Mouse (Mus musculus): ENCODE data around the gene Slc51a.
"Not testable (repeated sequence)": the region's sequence is repeated elsewhere in the genome, so short reads cannot be mapped to it uniquely, and the experiment has no call there.

The Slc51a gene

GRCm38 (mm10) chr16:32510399-32511337 lies 23.0 kb upstream of the Slc51a start:
- in situ Hi-C loops (cut with MboI, MseI) = loop anchor here in 1 of 2 experiments (5.0 to 10.0 kb wide), 3 partner anchors 97 to 167 kb away; partner anchors contain the start of gene Tfrc

DNA sequence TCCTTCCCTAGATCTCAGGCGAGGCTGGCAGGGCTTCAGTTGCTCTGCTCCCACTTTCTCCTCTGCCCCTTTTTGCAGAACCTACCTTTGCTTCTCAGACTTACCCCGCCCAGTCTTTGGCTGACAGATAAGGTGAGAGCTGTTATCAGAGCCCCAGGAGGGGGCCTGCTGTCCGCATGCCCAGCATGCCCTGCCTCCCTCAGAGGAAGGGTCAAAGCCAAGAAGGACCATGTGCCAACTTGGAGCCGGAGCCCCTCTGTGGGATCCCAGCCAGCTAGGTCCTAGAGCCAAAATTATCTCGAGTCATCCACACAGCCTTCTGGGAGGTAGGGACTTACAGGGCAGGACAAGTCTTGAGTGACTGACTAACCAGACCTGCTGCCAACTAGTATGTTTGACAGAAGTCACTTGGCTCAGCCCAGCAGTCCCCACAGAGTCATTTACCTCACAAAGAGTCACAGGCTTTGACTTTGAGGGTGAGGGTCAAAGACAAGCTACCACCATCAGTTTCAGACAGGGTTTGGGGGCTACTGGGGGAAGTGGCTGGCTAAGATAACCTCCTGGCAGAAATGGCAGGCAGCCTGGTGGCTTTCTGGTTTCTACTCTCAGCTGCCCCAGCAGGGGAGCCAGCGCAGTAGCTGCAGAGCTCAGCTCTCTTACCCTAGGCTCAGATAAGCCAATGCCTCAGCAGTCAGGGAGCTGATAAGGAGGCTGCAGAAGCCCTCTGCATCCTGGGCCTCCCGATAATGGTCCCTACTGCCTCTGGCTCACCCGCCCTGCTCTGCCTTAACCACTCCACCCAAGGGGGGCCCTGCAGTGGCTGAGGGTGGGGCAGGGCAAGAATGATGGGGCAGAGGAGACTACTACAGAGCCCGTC lies 21.6 kb upstream of the Slc51a start:
- in situ Hi-C loops (cut with MboI, MseI) = loop anchor here in 1 of 2 experiments (5.0 kb wide), 1 partner anchor 183 kb away; no protein-coding TSS in a partner anchor

- in situ Hi-C loops (cut with MboI, MseI) = loop anchor here in 1 of 2 experiments (5.0 kb wide), 1 partner anchor 184 kb away; no protein-coding TSS in a partner anchor
These were observed 20.9 kb upstream of the Slc51a start for GRCm38 (mm10) chr16:32508506-32509065.

GRCm38 (mm10) chr16:32508035-32508434 lies 20.4 kb upstream of the Slc51a start:
- in situ Hi-C loops (cut with MboI, MseI) = loop anchor here in 1 of 2 experiments (5.0 kb wide), 1 partner anchor 184 kb away; no protein-coding TSS in a partner anchor

DNA sequence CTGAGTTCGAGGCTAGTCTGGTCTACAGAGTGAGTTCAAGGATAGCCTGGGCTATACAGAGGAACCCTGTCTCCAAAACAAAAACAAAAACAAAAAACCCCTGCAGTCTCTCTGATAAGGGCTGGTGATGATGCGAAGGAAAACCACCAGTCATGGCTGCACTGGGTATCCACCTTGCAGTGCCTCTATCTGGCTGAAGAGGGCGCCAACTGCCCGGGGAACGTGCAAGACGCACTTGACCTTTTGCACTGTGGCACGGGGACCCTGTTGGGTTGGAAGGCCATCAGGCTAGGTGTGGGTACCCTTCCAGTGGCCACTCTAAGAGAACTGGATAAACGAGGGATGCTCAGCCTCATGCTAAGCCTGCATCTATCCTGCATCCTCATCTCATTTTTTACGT lies 19.7 kb upstream of the Slc51a start:
- in situ Hi-C loops (cut with MboI, MseI) = loop anchor here in 1 of 2 experiments (5.0 kb wide), 1 partner anchor 185 kb away; no protein-coding TSS in a partner anchor

GRCm38 (mm10) chr16:32506868-32507267 lies 19.2 kb upstream of the Slc51a start:
- in situ Hi-C loops (cut with MboI, MseI) = loop anchor here in 1 of 2 experiments (5.0 kb wide), 1 partner anchor 185 kb away; no protein-coding TSS in a partner anchor

DNA sequence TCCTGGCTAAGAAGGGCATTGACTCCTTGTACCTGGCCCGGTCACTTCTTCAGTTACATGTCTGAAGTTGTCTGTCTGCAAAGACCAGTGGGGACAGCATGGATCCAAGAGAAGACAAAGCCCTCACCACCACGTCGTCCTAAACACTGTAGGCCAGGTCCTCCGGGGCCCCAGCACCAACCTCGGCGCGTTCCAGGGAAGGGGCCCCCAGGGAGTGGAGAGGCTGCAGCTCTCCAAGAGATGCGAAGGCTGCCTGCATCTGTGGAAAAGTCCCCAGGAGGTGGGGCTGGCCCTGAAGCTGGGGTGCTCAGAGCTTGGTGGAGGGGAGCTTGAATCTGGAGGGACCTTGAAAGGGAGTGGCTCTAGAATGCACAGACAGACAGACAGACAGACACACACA lies 18.6 kb upstream of the Slc51a start:
- in situ Hi-C loops (cut with MboI, MseI) = loop anchor here in 1 of 2 experiments (5.0 kb wide), 1 partner anchor 186 kb away; no protein-coding TSS in a partner anchor

- in situ Hi-C loops (cut with MboI, MseI) = no loop called here
These were observed 16.0 kb upstream of the Slc51a start for GRCm38 (mm10) chr16:32503633-32504032.

DNA sequence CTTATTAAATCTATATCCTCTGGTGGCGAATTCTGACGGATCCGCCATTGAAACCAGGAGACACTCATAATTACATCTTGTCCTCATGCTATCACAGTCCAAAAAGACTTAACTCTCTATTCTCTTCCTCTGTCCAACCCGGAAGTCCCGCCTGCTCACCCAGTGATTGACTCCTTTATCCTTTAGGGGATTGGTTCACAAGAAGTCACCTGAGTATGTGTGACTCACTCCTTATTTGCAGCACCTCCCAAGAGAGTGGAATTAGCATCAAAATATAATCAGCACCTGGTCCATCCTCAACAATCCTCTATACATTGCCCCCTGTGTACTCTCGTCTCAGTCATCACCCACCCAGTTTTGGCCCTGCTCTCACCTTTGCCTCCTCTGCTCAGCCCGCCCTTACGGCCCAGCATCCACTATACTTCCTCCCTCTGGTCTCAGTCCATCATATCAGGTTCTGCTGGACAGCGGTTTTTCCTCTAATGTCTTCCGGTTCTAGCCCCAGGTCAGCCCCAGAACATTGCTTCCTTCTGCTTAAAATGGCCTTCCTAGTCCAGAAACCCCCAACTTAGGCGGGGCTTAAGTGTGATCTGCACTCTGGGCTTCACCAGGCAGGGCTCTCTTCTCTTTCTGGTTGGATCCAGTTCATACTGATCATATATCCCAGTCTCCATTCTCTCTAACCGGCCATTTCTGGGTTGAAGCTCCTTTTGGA lies 15.1 kb upstream of the Slc51a start:
- in situ Hi-C loops (cut with MboI, MseI) = no loop called here

- in situ Hi-C loops (cut with MboI, MseI) = no loop called here
These were observed 13.8 kb upstream of the Slc51a start for GRCm38 (mm10) chr16:32501459-32501858.

DNA sequence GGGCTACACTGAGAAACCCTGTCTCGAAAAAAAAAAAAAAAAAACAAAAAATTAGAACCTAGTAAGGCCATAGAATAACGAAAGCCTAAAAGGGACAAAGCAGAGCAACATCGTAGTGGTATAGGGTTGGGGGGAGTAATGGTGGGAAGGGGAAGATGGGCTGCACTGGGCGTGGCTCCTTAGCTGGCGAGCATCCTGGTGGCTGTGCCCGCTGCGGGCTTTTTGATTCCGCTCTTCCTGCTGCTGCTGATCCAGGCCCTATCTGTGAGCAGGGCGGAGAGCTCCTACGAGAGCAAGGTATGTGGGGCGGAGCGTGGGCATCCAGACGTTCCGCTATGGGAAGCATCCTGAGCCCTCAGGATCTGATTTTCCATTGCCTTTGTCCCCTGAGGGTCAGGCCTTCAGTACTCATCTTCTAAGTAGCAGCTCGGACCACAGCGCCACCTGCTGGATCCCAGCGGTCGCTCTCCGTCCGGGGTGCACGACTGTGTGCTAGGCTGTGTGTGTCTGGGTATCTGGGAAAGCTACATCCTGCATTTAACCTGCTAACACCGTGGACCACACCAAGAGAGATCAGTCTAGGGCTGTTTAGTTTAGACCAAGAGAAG lies 11.9 kb upstream of the Slc51a start:
- in situ Hi-C loops (cut with MboI, MseI) = loop anchor here in 1 of 2 experiments (5.0 kb wide), 2 partner anchors 122 to 232 kb away; no protein-coding TSS in a partner anchor

GRCm38 (mm10) chr16:32498996-32499395 lies 11.3 kb upstream of the Slc51a start:
- in situ Hi-C loops (cut with MboI, MseI) = loop anchor here in 1 of 2 experiments (5.0 kb wide), 2 partner anchors 122 to 232 kb away; no protein-coding TSS in a partner anchor

DNA sequence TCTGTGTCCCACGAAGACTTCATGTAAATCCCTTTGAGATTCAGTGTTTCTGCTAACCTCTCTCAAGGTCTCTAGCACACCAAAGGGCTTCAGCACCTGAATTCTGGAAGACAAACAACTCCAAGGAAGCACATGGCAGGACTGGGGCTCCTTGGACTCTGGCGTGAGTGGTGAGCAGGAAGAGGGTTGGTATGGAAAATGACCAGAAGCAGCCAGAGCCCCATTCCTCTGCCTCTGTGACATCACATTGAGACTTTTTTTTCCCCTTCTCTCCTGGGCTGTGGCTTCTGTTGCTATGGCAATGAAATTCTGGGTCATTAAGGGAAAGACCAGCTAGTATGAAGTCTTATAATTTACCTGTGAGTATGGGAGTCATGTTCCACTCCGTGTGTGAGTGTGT lies 8.3 kb upstream of the Slc51a start, which contains the start of gene Zdhhc19:
Gene Zdhhc19 (plus strand): TSS at position 301 of the 400 bp plus-strand sequence.
- in situ Hi-C loops (cut with MboI, MseI) = loop anchor here in 1 of 2 experiments (5.0 kb wide), 2 partner anchors 119 to 229 kb away; no protein-coding TSS in a partner anchor

GRCm38 (mm10) chr16:32494371-32494770 lies 6.7 kb upstream of the Slc51a start:
- in situ Hi-C loops (cut with MboI, MseI) = not testable (repeated sequence)

GRCm38 (mm10) chr16:32488939-32489338 lies 1.3 kb upstream of the Slc51a start:
- in situ Hi-C loops (cut with MboI, MseI) = no loop called here

- in situ Hi-C loops (cut with MboI, MseI) = no loop called here
These were observed 1.6 kb downstream of the Slc51a start for GRCm38 (mm10) chr16:32486046-32486445.

DNA sequence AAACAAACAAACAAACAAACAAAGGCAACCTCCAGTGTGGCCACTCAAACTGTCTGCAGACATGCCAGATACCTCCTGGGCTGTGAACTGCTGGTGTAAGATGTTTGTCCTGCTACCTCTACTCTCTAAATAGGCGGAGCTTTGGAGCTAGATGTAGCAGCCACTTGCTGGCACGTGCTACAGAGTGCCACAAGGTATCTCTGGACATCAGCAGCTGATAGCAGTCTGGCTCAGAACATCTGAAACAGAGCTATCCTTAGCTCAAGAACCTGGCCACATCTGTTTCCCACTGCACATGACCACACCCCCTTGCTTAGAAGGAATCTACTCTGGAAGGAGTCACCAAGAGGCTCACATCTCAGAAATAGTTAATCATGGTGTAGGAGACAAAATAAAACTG lies 2.5 kb downstream of the Slc51a start:
- in situ Hi-C loops (cut with MboI, MseI) = no loop called here

- in situ Hi-C loops (cut with MboI, MseI) = no loop called here
These were observed 3.2 kb downstream of the Slc51a start for GRCm38 (mm10) chr16:32484431-32484871.

DNA sequence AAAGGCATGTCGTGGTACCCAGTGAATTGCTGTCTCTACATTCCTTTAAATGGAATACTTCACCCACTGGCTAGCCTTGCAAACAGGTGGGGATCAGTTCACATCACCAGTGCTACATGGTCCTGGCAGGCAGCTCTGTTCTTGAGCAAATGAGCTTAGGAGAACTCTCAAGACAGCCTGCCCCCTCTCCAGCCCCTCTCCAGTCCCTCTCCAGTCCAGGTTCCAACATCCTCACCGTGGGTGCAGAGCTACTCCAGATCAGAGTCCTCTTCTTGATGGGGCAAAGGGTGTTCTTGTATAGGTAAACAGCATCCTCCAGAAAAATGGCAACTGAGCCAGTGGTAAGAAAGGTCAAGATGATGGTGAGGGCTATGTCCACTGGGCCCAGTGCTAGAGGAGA lies 8.3 kb downstream of the Slc51a start:
- in situ Hi-C loops (cut with MboI, MseI) = no loop called here

DNA sequence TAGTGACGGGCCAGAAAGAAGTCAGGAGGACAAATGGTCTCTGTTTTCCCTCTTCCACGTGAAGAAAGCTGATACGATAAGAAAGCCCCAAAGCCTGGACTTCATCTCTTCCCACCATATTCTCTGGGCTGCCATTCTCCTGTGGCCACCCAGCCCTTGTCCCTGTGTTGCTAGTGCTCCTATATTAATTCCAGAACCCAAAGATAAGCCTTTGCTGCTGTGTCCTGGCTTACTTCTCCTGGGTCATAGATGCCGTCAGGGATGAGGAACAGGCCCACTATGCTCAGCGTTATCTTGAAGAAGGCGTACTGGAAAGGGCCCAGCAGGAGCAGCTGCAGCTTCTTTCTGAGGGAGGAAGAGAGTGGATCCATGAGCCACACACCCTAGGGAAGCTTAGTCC lies 10.4 kb downstream of the Slc51a start:
- in situ Hi-C loops (cut with MboI, MseI) = no loop called here
